Mouse (Mus musculus) cerebellum, postnatal 25 days (tissue): ENCODE measurements at regions not wholly inside any gene's neighbourhood (a gene's known extent, or its start where the extent isn't known, plus 50 kb on each side); places are given as distances from the start of the nearest gene placed in this dataset.

ENCODE experiments used
- DNase-seq, 2 experiments: peaks; one replicate each; pipeline ENCODE4 v3.0.0; 2021; ENCODE audit warnings: mixed read lengths in 2 of 2

DNA sequence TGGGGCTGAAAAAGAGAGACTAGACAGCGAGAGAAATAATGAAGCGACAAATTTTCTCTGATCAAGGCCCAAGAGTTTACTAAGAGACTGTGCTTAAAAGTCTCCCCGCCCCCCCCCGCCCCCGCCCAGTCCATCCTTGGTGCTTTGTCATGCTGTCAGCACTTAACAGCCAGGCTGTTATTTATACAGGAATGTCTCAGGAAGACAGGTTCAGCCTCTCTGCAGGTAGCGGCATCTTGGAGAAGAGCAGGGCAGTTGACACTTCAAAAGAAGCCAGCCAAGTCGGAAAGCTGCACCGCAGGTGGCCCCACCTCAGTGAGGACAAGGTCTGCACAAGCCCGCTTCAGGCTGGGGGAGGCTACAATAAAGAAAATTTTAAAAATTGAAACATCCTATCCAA lies 487.6 kb downstream of the Pdzph1 start:
- DNase-seq = peak; percentile 2 to 10

GRCm38 (mm10) chr17:58468920-58469319 lies 522.3 kb downstream of the Pdzph1 start:
- DNase-seq = no peak
